Mouse (Mus musculus): ENCODE measurements at regions not wholly inside any gene's neighbourhood (a gene's known extent, or its start where the extent isn't known, plus 50 kb on each side); places are given as distances from the start of the nearest gene placed in this dataset.
"Not testable (repeated sequence)": the region's sequence is repeated elsewhere in the genome, so short reads cannot be mapped to it uniquely, and the experiment has no call there.

- Histone ChIP-seq H3K36me3 (replicated peaks) (no peaks in the 10 kb centered on the region), H3K27me3 (replicated peaks) (no peaks in the 10 kb centered on the region), H3K9me3 (no peaks in the 10 kb centered on the region), H3K4me1 (peaks cover 4% of the 10 kb centered on the region; the same call in 1 of the 2 replicates), H3K27ac (no peak overlapping the region), H3K4me2 (no peak overlapping the region), H3K9ac (no peak overlapping the region), H3K4me3 (no peak overlapping the region)
- no peak for ATAC-seq (replicated peaks)
- 32% methylated on average over 5 of the region's 5 CpGs for WGBS
Observed at GRCm38 (mm10) chr15:93125261-93125660, 149.7 kb downstream of the Gxylt1 start.

DNA sequence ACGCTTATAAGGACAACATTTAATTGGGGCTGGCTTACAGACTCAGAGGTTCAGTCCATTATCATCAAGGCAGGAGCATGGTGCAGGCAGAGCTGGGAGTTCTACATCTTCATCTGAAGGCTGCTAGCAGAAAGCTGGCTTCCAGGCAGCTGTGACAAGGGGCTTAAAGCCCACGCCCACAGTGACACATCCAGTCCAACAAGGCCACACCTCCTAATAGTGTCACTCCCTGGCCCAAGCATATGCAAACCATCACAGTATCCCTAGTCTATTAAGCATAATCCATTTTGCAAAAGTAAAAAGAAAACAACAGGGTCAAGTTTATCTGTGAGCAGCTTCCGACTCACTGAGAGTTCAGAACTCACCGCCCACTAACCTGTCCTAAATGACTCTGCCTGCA, 153.8 kb downstream of the Gxylt1 start:
- Histone ChIP-seq H3K4me3 (no peak overlapping the region), H3K36me3 (replicated peaks) (no peaks in the 10 kb centered on the region), H3K27me3 (replicated peaks) (no peaks in the 10 kb centered on the region), H3K4me2 (no peak overlapping the region), H3K9me3 (no peaks in the 10 kb centered on the region), H3K4me1 (peaks cover 4% of the 10 kb centered on the region; the same call in 1 of the 2 replicates), H3K9ac (no peak overlapping the region), H3K27ac (no peak overlapping the region)
- no peak for ATAC-seq (replicated peaks)
- WGBS: 82% methylated on average over 4 of the region's 4 CpGs

GRCm38 (mm10) chr15:93117806-93118205, 157.2 kb downstream of the Gxylt1 start:
- 56% methylated on average over 2 of the region's 2 CpGs for WGBS
- not testable (repeated sequence) for H3K4me3 ChIP-seq; H3K27ac ChIP-seq; H3K4me2 ChIP-seq; H3K27me3 ChIP-seq (replicated peaks); H3K4me1 ChIP-seq; H3K9ac ChIP-seq; ATAC-seq (replicated peaks); H3K36me3 ChIP-seq (replicated peaks); H3K9me3 ChIP-seq

DNA sequence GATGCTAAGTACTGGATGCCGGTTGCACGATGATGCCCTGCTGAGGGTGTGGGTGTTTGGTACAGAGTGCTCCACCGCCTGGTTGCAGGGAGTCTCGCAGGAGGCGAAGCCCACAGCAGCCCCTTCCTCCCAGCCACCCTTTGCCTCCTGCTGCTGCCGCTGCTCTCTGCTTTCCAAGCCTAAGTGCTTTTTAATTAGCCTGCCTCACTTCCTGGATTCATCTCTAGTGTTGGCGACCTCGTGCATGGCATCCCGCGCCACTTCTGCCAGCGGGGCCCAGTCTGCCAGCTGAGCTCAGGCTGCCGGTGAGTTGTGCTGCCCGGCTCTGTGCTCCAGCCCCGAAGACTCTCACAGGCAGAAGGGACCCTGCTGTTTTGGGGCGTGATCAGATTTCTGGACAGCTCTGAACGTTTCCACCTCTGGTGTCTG, 159.3 kb downstream of the Gxylt1 start:
- Histone ChIP-seq H3K27me3 (replicated peaks) (no peaks in the 10 kb centered on the region), H3K9ac (no peak overlapping the region), H3K27ac (0 out of 2 replicates have a peak overlapping the region, but pooled peaks have one; percentile 27), H3K4me1 (peaks cover 9% of the 10 kb centered on the region), H3K9me3 (no peaks in the 10 kb centered on the region), H3K36me3 (replicated peaks) (no peaks in the 10 kb centered on the region), H3K4me2 (peak overlapping the region; percentile 47), H3K4me3 (peak overlapping the region; percentile 24; the same call in 1 of the 2 replicates)
- peak; percentile 89 for ATAC-seq (replicated peaks)
- WGBS: 5% methylated on average over 16 of the region's 16 CpGs

DNA sequence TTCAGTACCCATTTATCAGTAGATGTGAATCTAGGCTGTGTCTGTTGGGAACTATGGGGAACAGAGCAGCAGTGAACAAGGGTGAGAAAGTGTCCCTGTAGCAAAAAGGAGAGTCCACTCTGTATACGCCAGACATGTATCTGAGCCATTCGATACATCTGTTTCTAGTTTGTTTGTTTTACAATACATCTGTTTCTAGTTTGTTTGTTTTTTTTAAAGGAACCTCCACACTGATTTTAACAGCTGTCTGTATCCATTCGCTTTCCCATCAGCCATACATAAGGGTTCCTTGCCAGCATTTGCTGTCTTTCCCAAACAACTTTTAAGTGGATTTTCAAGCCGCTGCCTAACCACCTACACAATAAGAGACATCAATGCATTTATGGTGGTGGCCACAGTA, 170.0 kb downstream of the Gxylt1 start:
- H3K36me3 ChIP-seq (replicated peaks): no peaks in the 10 kb centered on the region
- H3K4me3 ChIP-seq: no peak overlapping the region
- H3K4me1 ChIP-seq: no peaks in the 10 kb centered on the region; the same call in 1 of the 2 replicates
- no peaks in the 10 kb centered on the region for H3K9me3 ChIP-seq
- no peak for ATAC-seq (replicated peaks)
- H3K27me3 ChIP-seq (replicated peaks): no peaks in the 10 kb centered on the region
- H3K4me2 ChIP-seq: no peak overlapping the region
- H3K9ac ChIP-seq: no peak overlapping the region
- WGBS: 89% methylated on average over 4 of the region's 4 CpGs
- H3K27ac ChIP-seq: no peak overlapping the region

DNA sequence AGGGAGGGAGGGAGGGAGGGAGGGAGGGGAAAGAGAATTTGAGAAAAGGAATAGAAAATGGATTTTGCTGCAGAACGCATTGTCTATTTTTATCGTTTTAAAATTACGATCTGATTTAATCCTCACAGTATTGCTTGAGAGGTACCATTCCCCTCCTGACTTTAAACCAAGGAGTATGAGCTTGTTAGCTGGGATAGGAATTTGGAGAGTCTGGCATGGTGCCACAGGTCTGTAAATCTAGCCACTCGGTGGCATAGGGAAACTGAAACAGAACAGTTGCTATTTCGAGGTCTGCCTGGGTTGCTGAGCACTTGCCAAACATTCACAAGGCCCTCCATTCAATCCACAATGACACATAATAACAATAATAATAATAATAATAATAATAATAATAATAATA, 171.6 kb downstream of the Gxylt1 start:
- 82% methylated on average over 5 of the region's 5 CpGs for WGBS
- Histone ChIP-seq H3K27me3 (replicated peaks) (no peaks in the 10 kb centered on the region), H3K4me3 (no peak overlapping the region), H3K27ac (no peak overlapping the region), H3K9me3 (no peaks in the 10 kb centered on the region), H3K9ac (no peak overlapping the region), H3K4me2 (no peak overlapping the region), H3K36me3 (replicated peaks) (no peaks in the 10 kb centered on the region), H3K4me1 (no peaks in the 10 kb centered on the region; the same call in 1 of the 2 replicates)
- no peak for ATAC-seq (replicated peaks)

- Histone ChIP-seq H3K27ac (no peak overlapping the region), H3K9me3 (no peaks in the 10 kb centered on the region), H3K27me3 (replicated peaks) (no peaks in the 10 kb centered on the region), H3K4me3 (no peak overlapping the region), H3K4me1 (no peaks in the 10 kb centered on the region; the same call in 1 of the 2 replicates), H3K36me3 (replicated peaks) (no peaks in the 10 kb centered on the region), H3K9ac (no peak overlapping the region), H3K4me2 (no peak overlapping the region)
- 85% methylated on average over 10 of the region's 10 CpGs for WGBS
- ATAC-seq (replicated peaks): no peak
Observed at GRCm38 (mm10) chr15:93101881-93102280, 173.1 kb downstream of the Gxylt1 start.

DNA sequence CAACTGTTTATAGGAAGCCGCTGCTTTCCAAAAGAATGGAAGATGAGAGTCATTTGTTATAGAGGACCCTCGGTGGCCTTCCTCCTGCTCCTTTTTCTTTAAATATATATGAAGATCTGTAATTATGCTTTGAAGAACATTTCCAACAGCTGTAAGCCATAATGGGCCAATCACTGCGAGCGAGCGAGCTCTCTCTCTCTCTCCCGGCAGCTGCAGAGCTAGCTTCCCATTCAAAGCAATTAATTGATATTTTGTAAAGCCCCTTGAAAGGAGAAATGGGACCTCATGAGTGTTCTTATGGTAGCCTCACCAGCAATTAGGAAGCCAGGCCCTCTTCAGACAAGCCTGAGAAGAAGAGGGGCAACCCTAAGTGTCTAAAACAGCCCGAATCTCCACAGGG, 174.1 kb downstream of the Gxylt1 start:
- H3K4me3 ChIP-seq: no peak overlapping the region
- no peaks in the 10 kb centered on the region for H3K9me3 ChIP-seq
- no peak overlapping the region for H3K9ac ChIP-seq
- H3K4me1 ChIP-seq: no peaks in the 10 kb centered on the region; the same call in 1 of the 2 replicates
- H3K27ac ChIP-seq: 0 out of 2 replicates have a peak overlapping the region, but pooled peaks have one; percentile 6
- no peak overlapping the region for H3K4me2 ChIP-seq
- no peak for ATAC-seq (replicated peaks)
- no peaks in the 10 kb centered on the region for H3K27me3 ChIP-seq (replicated peaks)
- no peaks in the 10 kb centered on the region for H3K36me3 ChIP-seq (replicated peaks)
- WGBS: 74% methylated on average over 7 of the region's 7 CpGs

DNA sequence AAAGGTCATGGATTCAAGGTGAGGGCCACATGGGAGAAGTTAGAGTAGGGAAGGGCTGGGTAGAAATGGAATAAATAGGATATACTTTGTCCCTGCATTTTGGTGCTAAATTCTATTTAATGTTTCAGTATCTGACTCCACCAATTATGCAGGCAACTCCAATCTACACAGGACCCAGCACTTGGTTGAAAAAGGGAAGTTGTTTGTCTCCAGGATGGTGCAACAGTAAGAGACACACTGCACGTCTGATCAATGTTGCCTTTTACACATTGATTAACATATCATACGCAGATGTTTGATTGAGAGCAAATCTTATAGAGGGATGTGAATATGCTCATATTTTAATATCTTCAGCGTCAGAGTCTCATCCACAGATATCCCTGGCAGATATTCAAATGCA, 175.1 kb downstream of the Gxylt1 start:
- Histone ChIP-seq H3K4me2 (no peak overlapping the region), H3K4me3 (no peak overlapping the region), H3K36me3 (replicated peaks) (no peaks in the 10 kb centered on the region), H3K27ac (no peak overlapping the region), H3K27me3 (replicated peaks) (no peaks in the 10 kb centered on the region), H3K4me1 (no peaks in the 10 kb centered on the region), H3K9me3 (no peaks in the 10 kb centered on the region), H3K9ac (no peak overlapping the region)
- no peak for ATAC-seq (replicated peaks)
- WGBS: 62% methylated on average over 3 of the region's 3 CpGs

DNA sequence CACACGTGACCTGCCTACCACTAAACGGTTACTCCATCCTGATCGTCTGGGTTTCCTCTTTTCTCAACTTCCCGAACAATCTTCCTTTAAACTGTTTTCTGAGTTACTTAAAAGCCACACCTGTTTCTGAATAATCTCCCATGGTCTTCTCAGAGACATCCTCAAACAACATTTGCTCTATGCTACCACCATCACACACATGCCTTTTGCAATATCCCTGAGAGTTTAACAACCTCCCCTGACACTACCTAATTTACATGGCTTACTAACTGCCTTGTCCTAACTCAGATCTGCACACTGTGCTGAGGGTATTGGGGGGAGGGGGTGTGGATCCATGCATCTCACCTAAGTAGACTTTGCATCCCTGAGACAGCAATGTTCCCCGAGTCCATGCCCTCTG, 178.6 kb downstream of the Gxylt1 start:
- WGBS: 91% methylated on average over 5 of the region's 5 CpGs
- H3K36me3 ChIP-seq (replicated peaks): no peaks in the 10 kb centered on the region
- no peak for ATAC-seq (replicated peaks)
- no peaks in the 10 kb centered on the region for H3K9me3 ChIP-seq
- H3K9ac ChIP-seq: no peak overlapping the region
- no peak overlapping the region for H3K4me2 ChIP-seq
- no peak overlapping the region for H3K27ac ChIP-seq
- H3K4me3 ChIP-seq: no peak overlapping the region
- no peaks in the 10 kb centered on the region for H3K27me3 ChIP-seq (replicated peaks)
- H3K4me1 ChIP-seq: no peaks in the 10 kb centered on the region

- no peaks in the 10 kb centered on the region for H3K4me1 ChIP-seq
- no peaks in the 10 kb centered on the region for H3K27me3 ChIP-seq (replicated peaks)
- no peaks in the 10 kb centered on the region for H3K9me3 ChIP-seq
- no peak for ATAC-seq (replicated peaks)
- H3K27ac ChIP-seq: no peak overlapping the region
- H3K4me3 ChIP-seq: no peak overlapping the region
- H3K4me2 ChIP-seq: no peak overlapping the region
- no peaks in the 10 kb centered on the region for H3K36me3 ChIP-seq (replicated peaks)
- H3K9ac ChIP-seq: no peak overlapping the region
- WGBS: 76% methylated on average over 6 of the region's 6 CpGs
Observed at GRCm38 (mm10) chr15:93095224-93095623, 179.8 kb downstream of the Gxylt1 start.

GRCm38 (mm10) chr15:93094202-93095135, 180.5 kb downstream of the Gxylt1 start:
- H3K4me1 ChIP-seq: no peaks in the 10 kb centered on the region
- ATAC-seq (replicated peaks): no peak
- H3K27me3 ChIP-seq (replicated peaks): no peaks in the 10 kb centered on the region

DNA sequence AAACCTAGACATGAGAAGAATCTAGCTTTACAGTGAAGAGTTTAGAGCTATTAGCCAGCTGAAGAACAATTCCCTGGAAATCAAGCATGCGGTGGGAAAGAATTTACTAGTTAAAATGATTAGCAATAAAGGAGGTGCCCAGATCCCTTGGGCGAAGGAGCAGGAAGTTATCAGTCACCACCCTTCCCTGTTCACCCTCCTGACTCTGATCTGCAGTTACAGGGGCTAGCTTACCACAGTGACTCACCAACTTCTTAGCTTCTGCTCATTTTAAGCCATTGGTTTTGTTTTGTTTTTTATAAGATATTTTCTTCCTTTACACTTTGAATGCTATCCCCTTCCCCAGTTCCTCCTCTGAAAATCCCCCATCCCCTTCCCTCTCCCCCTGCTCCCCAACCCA, 183.6 kb downstream of the Gxylt1 start:
- 90% methylated on average over 2 of the region's 2 CpGs for whole genome bisulfite sequencing
- ATAC-seq (replicated peaks): no peak

More at GRCm38 (mm10) chr15:93094202-93095135, 180.5 kb downstream of the Gxylt1 start:
- Histone ChIP-seq H3K27ac (no peak overlapping the region), H3K4me2 (no peak overlapping the region), H3K9me3 (no peaks in the 10 kb centered on the region), H3K36me3 (replicated peaks) (no peaks in the 10 kb centered on the region), H3K4me3 (no peak overlapping the region), H3K9ac (no peak overlapping the region)
- WGBS: 87% methylated on average over 23 of the region's 23 CpGs

More for the DNA sequence above, 183.6 kb downstream of the Gxylt1 start:
- Histone ChIP-seq H3K4me2 (no peak overlapping the region), H3K4me3 (no peak overlapping the region), H3K4me1 (no peaks in the 10 kb centered on the region), H3K27me3 (replicated peaks) (no peaks in the 10 kb centered on the region), H3K36me3 (replicated peaks) (no peaks in the 10 kb centered on the region), H3K27ac (no peak overlapping the region), H3K9me3 (no peaks in the 10 kb centered on the region), H3K9ac (no peak overlapping the region)

Measured in midbrain, embryonic 15.5 days (tissue).